Mouse (Mus musculus) kidney, adult 2 months (tissue): Measurements from ENCODE around the gene Nr1i3.

ENCODE experiments used
- CTCF ChIP-seq: fragments of 200-500 bp; conservative IDR thresholded peaks from 2 replicates; pipeline ENCODE4 v1.5.1; 2011; ENCODE audit warnings: low read depth, mild to moderate bottlenecking, control low read depth, low read length, moderate library complexity, mixed read lengths; ENCODE audit not compliant: insufficient read depth, insufficient read length
- POLR2A ChIP-seq: fragments of 200-500 bp; IDR thresholded peaks from one replicate; pipeline ENCODE4 v1.6.1; 2011; ENCODE audit warnings: low read depth, low read length, control low read depth

DNA sequence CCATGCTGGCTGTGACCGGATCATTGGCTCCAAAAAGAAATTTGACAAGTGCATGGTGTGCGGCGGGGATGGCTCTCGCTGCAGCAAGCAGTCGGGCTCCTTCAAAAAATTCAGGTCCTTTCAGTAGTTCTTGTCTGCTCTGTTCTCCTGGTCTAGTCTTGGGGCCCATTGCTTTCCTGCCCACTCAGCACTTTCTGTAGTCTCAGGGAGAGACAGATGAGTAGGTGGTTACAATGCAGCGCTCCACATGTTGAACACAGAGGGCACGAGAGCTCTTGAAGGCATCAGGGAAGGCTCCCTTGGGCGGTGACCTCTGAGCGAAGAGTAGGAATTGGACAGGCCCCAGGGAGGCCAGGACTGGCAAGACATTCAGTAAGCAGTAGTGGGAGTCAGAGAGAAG is 44.0 kb downstream of the Nr1i3 start:
- TF ChIP-seq POLR2A (no peak), CTCF (no peak)
